Mouse (Mus musculus) hindbrain, embryonic 14.5 days (tissue): ENCODE results near the gene Polg. TPM values are rescaled to one million over a fixed set of nuclear protein-coding genes. Genes with fewer than 3 reads are reported as not detected.

Source experiments
- ATAC-seq: fragments of 200-750 bp; cut with Nextera tagmentation; 2 replicates; pipeline ENCODE4 v1.8.0; 2017; ENCODE audit warnings: moderate number of reproducible peaks, mild to moderate bottlenecking, moderate TSS enrichment, moderate library complexity; ENCODE audit not compliant: low FRiP score
- DNase-seq: peaks from one replicate; pipeline ENCODE4 v3.0.0-alpha.2; 2015; ENCODE audit warnings: low spot score
- H3K27ac ChIP-seq: fragments of 300-500 bp; sonication (generic); 2 replicates; pipeline ENCODE4 v1.5.1; 2014; ENCODE audit warnings: mild to moderate bottlenecking, moderate library complexity
- H3K27me3 ChIP-seq: fragments of 300-500 bp; sonication (generic); 2 replicates; pipeline ENCODE4 v1.6.1; 2014; ENCODE audit warnings: mild to moderate bottlenecking, low read length, mixed read lengths; ENCODE audit not compliant: control insufficient read depth, insufficient read depth
- H3K36me3 ChIP-seq: fragments of 300-500 bp; sonication (generic); replicated peaks from 2 replicates; pipeline ENCODE4 v1.6.1; 2014; ENCODE audit not compliant: control insufficient read depth, insufficient read depth
- H3K4me1 ChIP-seq: fragments of 300-500 bp; sonication (generic); replicated peaks from 2 replicates; pipeline ENCODE4 v1.6.1; 2014; ENCODE audit warnings: antibody characterized with exemption, low read length, mixed read lengths; ENCODE audit not compliant: control insufficient read depth, insufficient read depth
- H3K4me2 ChIP-seq: fragments of 300-500 bp; sonication (generic); replicated peaks from 2 replicates; pipeline ENCODE4 v1.6.1; 2014; ENCODE audit warnings: mild to moderate bottlenecking, moderate library complexity
- H3K4me3 ChIP-seq: fragments of 300-500 bp; sonication (generic); replicated peaks from 2 replicates; pipeline ENCODE4 v1.5.1; 2014; ENCODE audit warnings: mild to moderate bottlenecking, low read length
- H3K9ac ChIP-seq: fragments of 300-500 bp; sonication (generic); 2 replicates; pipeline ENCODE4 v1.6.1; 2014
- H3K9me3 ChIP-seq: fragments of 300-500 bp; sonication (generic); 2 replicates; pipeline ENCODE4 v1.6.1; 2016; ENCODE audit warnings: low read length; ENCODE audit not compliant: control insufficient read depth
- WGBS: fragments of 180-500 bp; shearing (Covaris S2); extraction: QIAGEN DNeasy Blood & Tissue Kit; methylation state at CpG from one replicate; pipeline ENCODE4 v1.1.7; 2014; 5-methylcytosine and 5-hydroxymethylcytosine counted together
- polyA plus RNA-seq: library from polyadenylated mRNA; unstranded; fragments of >200 nt; fragmentation: Nextera tagmentation; extraction: Ambion mirVana; gene quantifications from 2 replicates; pipeline ENCODE4 v1.2.1, GENCODE M21; 2014

The Polg gene
- polyA plus RNA-seq, 1 experiment from 2014 or later = 28.9 TPM

DNA sequence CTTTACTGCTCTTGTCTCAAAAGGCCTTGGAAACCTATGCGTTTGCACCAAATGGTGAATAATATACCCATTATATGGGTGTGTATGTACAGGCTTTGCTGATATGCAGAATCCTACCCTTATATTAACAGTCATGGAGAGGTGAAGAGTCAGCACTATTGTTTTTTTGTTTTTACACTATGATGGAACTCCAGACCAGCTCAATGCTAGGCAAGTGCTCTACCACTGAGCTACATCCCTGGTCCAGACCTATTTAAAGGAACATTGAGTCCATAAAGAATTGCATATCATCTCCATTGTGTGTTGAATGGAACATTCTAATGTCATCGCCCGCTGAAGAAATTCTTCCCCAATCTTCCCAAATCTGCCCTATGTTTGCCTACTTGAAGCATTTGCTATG is 44.5 kb upstream of the Polg start:
- Histone ChIP-seq H3K27me3 (0 out of 2 replicates have a peak, but pooled peaks cover 5% of the 10 kb centered on the region), H3K4me3 (peak overlapping the region; percentile 88), H3K4me1 (peaks cover 64% of the 10 kb centered on the region), H3K9me3 (no peaks in the 10 kb centered on the region), H3K4me2 (peak overlapping the region; percentile 91), H3K27ac (peak overlapping the region; percentile 99), H3K9ac (peak overlapping the region; percentile 99), H3K36me3 (peaks cover 38% of the 10 kb centered on the region; the same call in 1 of the 2 replicates)
- DNase-seq (no peak), ATAC-seq (no peak)
- 24% methylated on average over 3 of the region's 3 CpGs for WGBS

DNA sequence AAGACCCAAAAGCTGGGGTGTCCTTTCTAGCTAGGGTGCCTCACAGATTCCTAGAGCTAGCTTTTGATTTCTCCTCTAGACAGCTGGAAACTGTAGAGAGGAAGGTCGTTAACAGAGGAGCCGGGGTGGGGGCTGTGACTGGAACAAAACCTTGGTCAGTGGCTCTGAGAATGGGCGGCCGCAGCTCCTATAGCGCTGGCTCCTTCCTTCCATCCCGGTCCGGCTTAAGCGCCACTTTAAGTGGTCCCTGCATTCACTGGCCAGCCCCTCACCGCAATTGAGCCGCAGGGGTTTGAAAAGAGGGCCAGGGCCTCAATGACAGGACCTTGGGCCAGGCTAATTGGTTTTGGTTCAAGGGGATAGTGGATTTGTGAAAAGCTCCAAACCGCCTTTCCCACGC is 43.5 kb upstream of the Polg start:
- H3K4me1 ChIP-seq = peaks cover 56% of the 10 kb centered on the region
- H3K36me3 ChIP-seq = peaks cover 33% of the 10 kb centered on the region; the same call in 1 of the 2 replicates
- no peak for DNase-seq
- H3K27ac ChIP-seq = peak overlapping the region; percentile 99
- peak overlapping the region; percentile 99 for H3K9ac ChIP-seq
- H3K27me3 ChIP-seq = 0 out of 2 replicates have a peak, but pooled peaks cover 5% of the 10 kb centered on the region
- peak overlapping the region; percentile 88 for H3K4me3 ChIP-seq
- WGBS = 9% methylated on average over 12 of the region's 12 CpGs
- H3K9me3 ChIP-seq = no peaks in the 10 kb centered on the region
- peak overlapping the region; percentile 91 for H3K4me2 ChIP-seq
- ATAC-seq = no peak

DNA sequence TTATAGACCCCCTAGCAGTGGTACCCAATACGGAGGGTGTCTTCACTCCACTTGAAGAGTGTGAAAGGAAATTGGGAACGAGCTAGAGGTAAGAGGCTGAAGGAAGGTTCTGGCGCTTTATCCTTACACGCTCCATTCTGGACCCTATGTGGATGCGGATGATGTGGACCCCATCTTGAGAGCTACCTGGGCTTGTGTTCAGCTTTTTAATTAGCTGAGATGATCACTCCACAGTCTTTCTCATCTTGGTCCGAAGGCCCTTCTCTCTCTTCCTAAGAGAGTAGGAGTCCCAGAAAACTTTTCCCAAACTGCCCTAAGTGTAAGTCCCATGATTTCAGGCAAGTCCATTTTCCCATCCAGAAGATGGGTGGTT is 43.1 kb upstream of the Polg start:
- H3K4me1 ChIP-seq = peaks cover 51% of the 10 kb centered on the region

DNA sequence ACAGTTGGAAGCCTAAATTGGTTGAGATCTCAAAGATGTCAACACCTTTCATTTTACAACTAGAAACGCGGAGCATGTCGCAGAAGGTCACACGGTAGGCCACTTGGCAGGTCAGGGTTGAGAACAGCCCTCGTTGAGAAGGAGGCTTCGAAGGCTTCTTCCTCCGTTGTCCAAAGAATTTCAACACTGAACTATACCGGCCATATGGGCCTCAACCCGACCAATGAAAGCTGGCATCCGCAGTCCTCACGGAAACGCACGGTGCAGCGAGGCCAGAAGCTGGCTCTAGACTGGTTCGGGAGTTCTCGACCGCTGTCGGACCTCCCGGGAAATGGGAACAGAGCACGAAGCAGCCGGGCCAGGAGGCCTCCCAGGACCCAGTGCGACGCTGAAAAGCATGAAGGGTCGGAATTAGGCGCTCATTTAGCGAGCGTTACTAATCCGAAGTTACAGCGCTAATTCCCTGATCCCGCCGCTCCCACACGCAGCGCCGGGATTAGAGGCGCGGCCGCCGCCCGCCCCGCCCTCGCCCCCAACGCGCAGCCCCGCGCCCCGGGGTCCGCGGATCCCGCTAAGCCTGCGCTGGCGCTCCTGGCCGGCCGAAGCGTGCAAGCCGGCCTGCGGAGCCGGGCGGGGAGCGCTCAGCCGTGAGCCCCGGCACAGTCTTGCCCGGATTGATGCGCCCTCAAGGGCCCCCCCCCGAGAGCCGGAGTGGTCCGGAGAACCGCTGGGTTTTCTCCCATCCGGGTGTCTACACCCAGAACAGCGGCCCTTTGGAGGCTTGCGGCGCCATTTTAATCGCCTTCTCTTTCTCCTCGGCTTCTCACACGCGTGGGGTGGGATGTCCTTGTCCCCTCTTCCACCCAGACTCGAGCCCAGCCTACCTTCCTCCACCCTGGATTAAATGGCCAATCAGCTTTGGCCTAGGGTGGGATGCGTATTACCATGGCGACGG is 42.4 kb upstream of the Polg start:
- peaks cover 33% of the 10 kb centered on the region; the same call in 1 of the 2 replicates for H3K36me3 ChIP-seq
- DNase-seq = no peak
- peak overlapping the region; percentile 88 for H3K4me3 ChIP-seq
- peak overlapping the region; percentile 91 for H3K4me2 ChIP-seq
- H3K27ac ChIP-seq = peak overlapping the region; percentile 99
- peaks cover 44% of the 10 kb centered on the region for H3K4me1 ChIP-seq
- WGBS = 1% methylated on average over 72 of the region's 79 CpGs
- ATAC-seq = no peak
- H3K27me3 ChIP-seq = 0 out of 2 replicates have a peak, but pooled peaks cover 5% of the 10 kb centered on the region
- peak overlapping the region; percentile 99 for H3K9ac ChIP-seq
- no peaks in the 10 kb centered on the region for H3K9me3 ChIP-seq

More for the DNA sequence above, 43.1 kb upstream of the Polg start:
- Histone ChIP-seq H3K27ac (peak overlapping the region; percentile 99), H3K27me3 (0 out of 2 replicates have a peak, but pooled peaks cover 5% of the 10 kb centered on the region), H3K9me3 (no peaks in the 10 kb centered on the region), H3K4me3 (peak overlapping the region; percentile 88), H3K4me2 (peak overlapping the region; percentile 91), H3K9ac (peak overlapping the region; percentile 99), H3K36me3 (peaks cover 33% of the 10 kb centered on the region; the same call in 1 of the 2 replicates)
- WGBS = 11% methylated on average over 6 of the region's 6 CpGs
- no peak for ATAC-seq
- DNase-seq = peak; percentile 61

DNA sequence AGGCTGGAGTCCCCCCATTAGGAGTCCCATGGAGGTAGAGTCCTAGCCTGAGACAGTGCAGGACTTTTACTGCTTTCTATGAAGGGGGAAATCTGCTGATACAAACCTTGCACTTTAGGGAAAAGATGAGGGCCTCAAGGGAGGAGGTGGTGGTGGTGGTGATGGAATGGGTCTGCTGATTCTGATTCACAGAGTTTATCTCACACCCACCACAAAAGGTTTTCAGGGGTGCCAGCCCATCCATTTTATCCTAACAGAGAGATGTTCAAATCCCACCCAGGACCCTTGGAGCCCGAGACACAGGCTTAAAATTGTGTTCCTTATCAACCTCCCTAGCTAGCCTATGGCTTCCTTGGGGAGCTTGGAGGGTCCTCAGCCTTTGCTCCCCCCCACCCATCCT is 41.6 kb upstream of the Polg start:
- Histone ChIP-seq H3K27me3 (0 out of 2 replicates have a peak, but pooled peaks cover 5% of the 10 kb centered on the region), H3K4me1 (peaks cover 39% of the 10 kb centered on the region), H3K27ac (peak overlapping the region; percentile 99), H3K9ac (peak overlapping the region; percentile 99), H3K36me3 (peaks cover 33% of the 10 kb centered on the region; the same call in 1 of the 2 replicates), H3K9me3 (no peaks in the 10 kb centered on the region), H3K4me3 (peak overlapping the region; percentile 88), H3K4me2 (peak overlapping the region; percentile 91)
- DNase-seq = no peak
- WGBS = 10% methylated on average over 1 of the region's 1 CpGs
- no peak for ATAC-seq

DNA sequence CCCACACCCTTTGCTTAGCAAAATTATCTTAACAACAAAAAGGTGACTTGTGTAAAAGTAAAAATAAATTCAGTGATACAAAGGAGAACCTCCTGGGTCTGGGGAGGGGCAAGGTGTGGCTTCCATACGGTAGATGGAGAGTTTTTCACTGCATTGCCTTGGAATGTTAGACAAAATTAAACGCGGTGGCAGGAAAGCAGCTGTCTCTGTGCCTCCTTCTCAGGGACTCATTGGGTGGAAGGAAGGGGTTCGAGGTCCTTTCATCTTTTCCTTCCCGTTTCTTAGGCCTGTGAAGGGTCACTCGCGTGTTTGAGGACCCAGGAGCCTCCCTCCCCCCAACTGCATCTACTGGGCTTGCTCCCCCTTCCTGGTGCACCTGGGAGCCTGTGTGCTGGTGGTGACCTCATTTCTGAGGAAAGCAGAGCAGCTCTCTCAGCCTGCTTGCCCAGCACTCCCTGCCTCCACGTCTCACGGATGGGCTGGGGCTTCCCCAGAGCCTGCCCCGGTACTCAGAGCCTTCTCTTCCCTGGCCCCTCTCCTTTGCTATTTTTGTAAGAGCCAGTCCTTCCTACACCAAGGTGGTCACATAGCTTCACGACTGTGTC is 41.0 kb upstream of the Polg start:
- H3K27me3 ChIP-seq = 0 out of 2 replicates have a peak, but pooled peaks cover 11% of the 10 kb centered on the region
- peak overlapping the region; percentile 88 for H3K4me3 ChIP-seq
- no peaks in the 10 kb centered on the region for H3K9me3 ChIP-seq
- H3K9ac ChIP-seq = peak overlapping the region; percentile 99
- H3K27ac ChIP-seq = peak overlapping the region; percentile 99
- H3K36me3 ChIP-seq = peaks cover 33% of the 10 kb centered on the region; the same call in 1 of the 2 replicates
- H3K4me1 ChIP-seq = peaks cover 39% of the 10 kb centered on the region
- peak overlapping the region; percentile 91 for H3K4me2 ChIP-seq
- ATAC-seq (no peak), DNase-seq (no peak)
- WGBS = 3% methylated on average over 11 of the region's 11 CpGs

DNA sequence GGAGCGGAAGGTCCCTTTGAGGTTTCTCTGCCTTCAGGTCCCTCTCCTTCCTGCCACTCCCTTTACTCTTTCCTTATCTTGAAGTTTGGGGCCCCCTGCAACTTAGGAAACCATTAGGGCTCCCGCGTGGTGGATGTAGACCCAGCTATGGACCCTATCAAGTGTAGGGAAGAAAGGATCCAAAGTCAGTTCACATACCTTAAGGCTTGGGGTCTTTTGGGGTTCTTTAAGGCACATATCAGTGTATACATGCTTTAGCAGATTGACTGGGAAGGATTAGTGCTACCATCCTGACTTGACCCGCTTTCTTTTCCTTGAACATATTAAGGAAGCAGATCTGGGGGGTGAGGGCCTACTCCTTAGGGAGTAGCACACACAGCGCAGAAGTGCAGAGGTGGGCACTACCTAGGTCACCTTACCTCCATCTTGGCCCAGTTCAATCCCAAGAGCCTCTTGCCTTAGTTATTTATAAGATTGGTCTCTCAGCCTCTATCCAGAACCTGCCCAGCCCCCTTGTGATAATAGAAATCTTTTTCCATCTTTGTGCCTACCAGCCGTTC is 40.4 kb upstream of the Polg start:
- H3K27ac ChIP-seq = peak overlapping the region; percentile 99
- H3K36me3 ChIP-seq = peaks cover 33% of the 10 kb centered on the region; the same call in 1 of the 2 replicates
- peak overlapping the region; percentile 88 for H3K4me3 ChIP-seq
- no peaks in the 10 kb centered on the region for H3K9me3 ChIP-seq
- no peak for DNase-seq
- no peak for ATAC-seq
- H3K27me3 ChIP-seq = 0 out of 2 replicates have a peak, but pooled peaks cover 11% of the 10 kb centered on the region
- peak overlapping the region; percentile 99 for H3K9ac ChIP-seq
- peak overlapping the region; percentile 91 for H3K4me2 ChIP-seq
- WGBS = 0% methylated on average over 6 of the region's 6 CpGs
- H3K4me1 ChIP-seq = peaks cover 35% of the 10 kb centered on the region

DNA sequence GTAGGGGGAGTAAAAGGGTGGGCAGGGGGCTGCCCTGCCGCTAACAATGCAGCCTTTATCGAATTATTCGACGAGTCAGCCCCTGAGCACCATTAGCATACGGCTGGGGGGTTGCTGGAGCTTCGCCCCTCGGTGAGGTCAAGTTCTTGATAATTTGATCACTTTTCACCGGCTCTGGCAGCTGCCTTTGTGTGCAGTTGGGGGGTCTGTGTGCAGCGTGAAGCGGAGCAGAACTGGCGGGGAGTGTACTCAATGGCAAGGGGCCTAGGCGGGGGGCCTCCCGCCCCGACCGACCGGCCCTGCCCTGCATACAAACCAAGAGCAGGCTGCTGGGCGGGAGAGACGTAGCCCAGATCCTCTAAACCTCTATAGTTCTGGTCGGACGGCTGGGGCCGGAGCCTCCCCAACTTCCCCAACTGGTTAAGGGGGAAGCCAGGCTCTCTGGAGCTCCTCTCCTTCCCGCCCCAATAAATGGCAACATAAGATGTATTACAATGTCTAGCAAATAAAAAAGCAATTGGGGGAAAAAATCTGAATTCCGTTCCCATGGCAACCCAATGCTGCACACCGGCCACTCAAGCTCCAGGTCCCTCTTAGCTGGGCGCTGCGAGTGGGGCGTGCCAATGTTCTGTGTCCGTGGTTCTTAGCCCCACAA is 39.8 kb upstream of the Polg start:
- DNase-seq (peak; percentile 69), ATAC-seq (peak; percentile 59)
- H3K36me3 ChIP-seq = peaks cover 33% of the 10 kb centered on the region; the same call in 1 of the 2 replicates
- WGBS = under 1% methylated on average over 28 of the region's 28 CpGs
- H3K27me3 ChIP-seq = 0 out of 2 replicates have a peak, but pooled peaks cover 11% of the 10 kb centered on the region
- H3K9ac ChIP-seq = peak overlapping the region; percentile 99
- H3K4me3 ChIP-seq = peak overlapping the region; percentile 88
- peak overlapping the region; percentile 99 for H3K27ac ChIP-seq
- no peaks in the 10 kb centered on the region for H3K9me3 ChIP-seq
- peak overlapping the region; percentile 91 for H3K4me2 ChIP-seq
- H3K4me1 ChIP-seq = peaks cover 29% of the 10 kb centered on the region
